Mouse (Mus musculus) midbrain, embryonic 14.5 days (tissue): Measurements from ENCODE around the gene Denr. TPM values are rescaled to one million over a fixed set of nuclear protein-coding genes. Genes with fewer than 3 reads are reported as not detected.

Experiments
- ATAC-seq: fragments of 200-750 bp; cut with Nextera tagmentation; 2 replicates; pipeline ENCODE4 v1.8.0; 2017; ENCODE audit warnings: moderate number of reproducible peaks, moderate library complexity; ENCODE audit not compliant: low FRiP score, low TSS enrichment
- DNase-seq: peaks from one replicate; pipeline ENCODE4 v3.0.0-alpha.2; 2015
- H3K27ac ChIP-seq: fragments of 300-500 bp; sonication (generic); replicated peaks from 2 replicates; pipeline ENCODE4 v1.5.1; 2014; ENCODE audit warnings: mild to moderate bottlenecking, low read depth, low read length, moderate library complexity
- H3K27me3 ChIP-seq: fragments of 300-500 bp; sonication (generic); 2 replicates; pipeline ENCODE4 v1.6.1; 2014; ENCODE audit warnings: low read length, control low read depth, mixed read lengths; ENCODE audit not compliant: control insufficient read depth, insufficient read depth
- H3K36me3 ChIP-seq: fragments of 300-500 bp; sonication (generic); 2 replicates; pipeline ENCODE4 v1.6.1; 2014; ENCODE audit warnings: low read length, control low read depth; ENCODE audit not compliant: control insufficient read depth, insufficient read depth
- H3K4me1 ChIP-seq: fragments of 300-500 bp; sonication (generic); 2 replicates; pipeline ENCODE4 v1.6.1; 2014; ENCODE audit warnings: mild to moderate bottlenecking, antibody characterized with exemption, low read length, control low read depth; ENCODE audit not compliant: control insufficient read depth, insufficient read depth
- H3K4me2 ChIP-seq: fragments of 300-500 bp; sonication (generic); 2 replicates; pipeline ENCODE4 v1.6.1; 2014; ENCODE audit warnings: mild to moderate bottlenecking, low read length, moderate library complexity
- H3K4me3 ChIP-seq: fragments of 300-500 bp; sonication (generic); replicated peaks from 2 replicates; pipeline ENCODE4 v1.5.1; 2014; ENCODE audit warnings: low read depth, low read length
- H3K9ac ChIP-seq: fragments of 300-500 bp; sonication (generic); replicated peaks from 2 replicates; pipeline ENCODE4 v1.6.1; 2014; ENCODE audit warnings: mild to moderate bottlenecking, low read length, moderate library complexity
- H3K9me3 ChIP-seq: fragments of 300-500 bp; sonication (generic); 2 replicates; pipeline ENCODE4 v1.6.1; 2016; ENCODE audit warnings: low read length, control low read depth, mixed read lengths; ENCODE audit not compliant: control insufficient read depth
- WGBS: fragments of 180-500 bp; shearing (Covaris S2); extraction: QIAGEN DNeasy Blood & Tissue Kit; methylation state at CpG from one replicate; pipeline ENCODE4 v1.1.7; 2014; 5-methylcytosine and 5-hydroxymethylcytosine counted together
- polyA plus RNA-seq: library from polyadenylated mRNA; unstranded; fragments of >200 nt; fragmentation: Nextera tagmentation; extraction: Ambion mirVana; gene quantifications from 2 replicates; pipeline ENCODE4 v1.2.1, GENCODE M21; 2014

The Denr gene
- polyA plus RNA-seq, 1 experiment from 2014 or later: 118 TPM

GRCm38 (mm10) chr5:123878056-123878455, 28.9 kb upstream of the Denr start:
- no peaks in the 10 kb centered on the region for H3K4me1 ChIP-seq
- no peaks in the 10 kb centered on the region for H3K36me3 ChIP-seq
- no peak overlapping the region for H3K9ac ChIP-seq
- no peak overlapping the region for H3K4me3 ChIP-seq
- no peak overlapping the region for H3K27ac ChIP-seq
- no peaks in the 10 kb centered on the region for H3K27me3 ChIP-seq
- H3K9me3 ChIP-seq: no peaks in the 10 kb centered on the region
- H3K4me2 ChIP-seq: no peak overlapping the region
- ATAC-seq: no peak
- WGBS: 83% methylated on average over 14 of the region's 14 CpGs
- DNase-seq: no peak

GRCm38 (mm10) chr5:123879928-123880327, 27.0 kb upstream of the Denr start, which contains the start of gene Hcar1:
Gene Hcar1 (minus strand): TSS chr5:123880020.
- no peak within 1 kb of the TSS for H3K4me3 ChIP-seq
- H3K27me3 ChIP-seq: no peaks in the 10 kb centered on the region
- no peak within 1 kb of the TSS for H3K27ac ChIP-seq
- H3K4me2 ChIP-seq: no peak within 1 kb of the TSS
- H3K9me3 ChIP-seq: no peaks in the 10 kb centered on the region
- no peak for ATAC-seq
- no peak within 1 kb of the TSS for H3K9ac ChIP-seq
- no peaks in the 10 kb centered on the region for H3K4me1 ChIP-seq
- WGBS: 77% methylated on average over 12 of the region's 12 CpGs
- no peaks in the 10 kb centered on the region for H3K36me3 ChIP-seq
- no peak for DNase-seq

GRCm38 (mm10) chr5:123880778-123881177, 26.2 kb upstream of the Denr start:
- Histone ChIP-seq H3K27ac (no peak overlapping the region), H3K36me3 (no peaks in the 10 kb centered on the region), H3K4me3 (no peak overlapping the region), H3K27me3 (no peaks in the 10 kb centered on the region), H3K4me1 (no peaks in the 10 kb centered on the region), H3K9me3 (no peaks in the 10 kb centered on the region), H3K9ac (no peak overlapping the region), H3K4me2 (no peak overlapping the region)
- ATAC-seq (no peak), DNase-seq (no peak)
- whole genome bisulfite sequencing: 82% methylated on average over 14 of the region's 14 CpGs

- no peaks in the 10 kb centered on the region for H3K27me3 ChIP-seq
- no peaks in the 10 kb centered on the region for H3K4me1 ChIP-seq
- no peak overlapping the region for H3K4me2 ChIP-seq
- no peaks in the 10 kb centered on the region for H3K36me3 ChIP-seq
- no peaks in the 10 kb centered on the region for H3K9me3 ChIP-seq
- no peak overlapping the region for H3K27ac ChIP-seq
- H3K4me3 ChIP-seq: no peak overlapping the region
- no peak overlapping the region for H3K9ac ChIP-seq
- ATAC-seq (no peak), DNase-seq (no peak)
- 91% methylated on average over 7 of the region's 7 CpGs for WGBS
These were observed 23.1 kb upstream of the Denr start for GRCm38 (mm10) chr5:123883891-123884290.

DNA sequence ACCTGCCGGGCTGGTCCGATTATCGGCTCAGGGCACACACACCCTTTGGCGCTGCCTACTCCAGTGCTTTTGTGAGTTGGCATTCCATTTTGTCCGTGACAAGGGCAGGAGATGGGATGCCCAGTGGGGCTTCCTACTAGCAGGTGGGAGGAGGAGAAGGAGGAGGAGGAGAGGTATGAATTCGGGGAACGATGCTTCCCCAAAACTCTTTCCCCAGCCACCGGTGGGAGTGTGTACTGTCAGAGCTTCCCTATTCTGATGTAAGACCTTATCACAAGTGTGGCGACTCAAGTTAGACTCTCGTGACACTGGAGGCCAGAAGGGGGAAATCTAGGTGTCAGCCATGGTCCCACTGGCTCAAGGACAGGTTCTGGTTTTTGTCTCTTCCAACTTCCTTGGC, 22.6 kb upstream of the Denr start:
- no peak overlapping the region for H3K9ac ChIP-seq
- no peaks in the 10 kb centered on the region for H3K9me3 ChIP-seq
- no peak overlapping the region for H3K4me3 ChIP-seq
- no peak for ATAC-seq
- H3K4me2 ChIP-seq: no peak overlapping the region
- H3K27ac ChIP-seq: no peak overlapping the region
- no peaks in the 10 kb centered on the region for H3K27me3 ChIP-seq
- WGBS: 87% methylated on average over 10 of the region's 10 CpGs
- no peak for DNase-seq
- H3K4me1 ChIP-seq: no peaks in the 10 kb centered on the region
- H3K36me3 ChIP-seq: no peaks in the 10 kb centered on the region

GRCm38 (mm10) chr5:123886365-123886764, 20.6 kb upstream of the Denr start:
- Histone ChIP-seq H3K4me1 (no peaks in the 10 kb centered on the region), H3K27ac (no peak overlapping the region), H3K4me2 (no peak overlapping the region), H3K9me3 (no peaks in the 10 kb centered on the region), H3K36me3 (no peaks in the 10 kb centered on the region), H3K27me3 (no peaks in the 10 kb centered on the region), H3K9ac (no peak overlapping the region), H3K4me3 (no peak overlapping the region)
- WGBS: 91% methylated on average over 3 of the region's 3 CpGs
- DNase-seq: no peak
- ATAC-seq: no peak

DNA sequence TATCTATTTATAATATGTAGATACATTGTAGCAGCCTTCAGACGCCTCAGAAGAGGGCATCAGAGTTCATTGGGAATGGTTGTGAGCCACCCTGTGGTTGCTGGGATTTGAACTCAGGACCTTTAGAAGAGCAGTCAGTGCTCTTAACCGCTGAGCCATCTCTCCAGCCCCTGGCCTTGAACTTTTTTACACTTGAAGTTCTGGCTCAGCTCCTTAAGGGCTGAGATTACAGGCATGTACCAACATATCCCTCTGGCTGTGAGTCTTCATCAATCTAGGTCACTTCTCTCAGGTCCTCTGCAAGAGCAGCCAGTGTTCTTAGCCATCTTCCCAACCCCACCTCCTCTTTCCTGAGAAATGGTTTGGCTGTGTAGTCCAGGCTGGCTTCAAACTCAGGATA, 16.7 kb upstream of the Denr start:
- WGBS: 70% methylated on average over 2 of the region's 2 CpGs
- H3K27me3 ChIP-seq: no peaks in the 10 kb centered on the region
- no peaks in the 10 kb centered on the region for H3K36me3 ChIP-seq
- no peak overlapping the region for H3K4me2 ChIP-seq
- ATAC-seq: no peak
- no peak overlapping the region for H3K9ac ChIP-seq
- no peaks in the 10 kb centered on the region for H3K9me3 ChIP-seq
- no peak overlapping the region for H3K27ac ChIP-seq
- no peaks in the 10 kb centered on the region for H3K4me1 ChIP-seq
- no peak for DNase-seq
- H3K4me3 ChIP-seq: no peak overlapping the region

- Histone ChIP-seq H3K9ac (no peak overlapping the region), H3K27ac (no peak overlapping the region), H3K27me3 (no peaks in the 10 kb centered on the region), H3K4me1 (no peaks in the 10 kb centered on the region), H3K36me3 (no peaks in the 10 kb centered on the region), H3K4me3 (no peak overlapping the region), H3K9me3 (no peaks in the 10 kb centered on the region), H3K4me2 (no peak overlapping the region)
- ATAC-seq: no peak
- 84% methylated on average over 5 of the region's 5 CpGs for WGBS
- no peak for DNase-seq
These were observed 16.0 kb upstream of the Denr start for GRCm38 (mm10) chr5:123890987-123891386.

- Histone ChIP-seq H3K4me2 (no peak overlapping the region), H3K27ac (no peak overlapping the region), H3K4me1 (no peaks in the 10 kb centered on the region), H3K9ac (no peak overlapping the region), H3K9me3 (no peaks in the 10 kb centered on the region), H3K36me3 (no peaks in the 10 kb centered on the region), H3K27me3 (no peaks in the 10 kb centered on the region), H3K4me3 (no peak overlapping the region)
- WGBS: 61% methylated on average over 6 of the region's 6 CpGs
- no peak for ATAC-seq
- DNase-seq: peak; percentile 48
These were observed 15.3 kb upstream of the Denr start for GRCm38 (mm10) chr5:123891669-123892068.
